Mouse (Mus musculus) lung, adult 2 months (tissue): ENCODE measurements around the gene Sele.

Source experiments
- CTCF ChIP-seq: fragments of 200-500 bp; IDR thresholded peaks from 2 replicates; pipeline ENCODE4 v1.5.1; 2011; ENCODE audit warnings: mild to moderate bottlenecking, low read length, control low read depth; ENCODE audit not compliant: insufficient read depth
- POLR2A ChIP-seq: fragments of 200-500 bp; IDR thresholded peaks from 2 replicates; pipeline ENCODE4 v1.6.1; 2011; ENCODE audit warnings: low read depth, mild to moderate bottlenecking, control low read depth, low read length, borderline replicate concordance; ENCODE audit errors: extremely low read depth

DNA sequence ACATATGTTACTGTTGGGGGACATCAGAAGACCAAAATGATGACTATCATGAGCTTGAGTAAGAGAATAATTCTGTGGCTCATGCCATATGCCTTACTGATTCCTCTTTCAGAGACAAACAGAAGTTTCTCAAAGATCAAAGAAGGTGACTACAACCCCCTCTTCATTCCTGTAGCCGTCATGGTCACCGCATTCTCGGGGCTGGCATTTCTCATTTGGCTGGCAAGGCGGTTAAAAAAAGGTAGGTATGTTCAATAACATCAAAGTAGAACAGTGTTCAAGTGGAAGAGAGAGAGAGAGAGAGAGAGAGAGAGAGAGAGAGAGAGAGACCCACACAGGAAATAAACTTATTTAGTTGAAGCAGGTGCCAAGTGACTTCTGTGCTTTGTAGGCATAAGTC lies 24.0 kb downstream of the Sele start:
- TF ChIP-seq POLR2A = no peak
- TF ChIP-seq CTCF = no peak
